33 mouse cellular contexts compared by ENCODE assay signal in genomic region chr3:125986639-125987038, GRCm38 (mm10). TPM values are rescaled to one million over a fixed set of nuclear protein-coding genes. Genes with fewer than 3 reads are reported as not detected.
"Had no signal": no experiment of that assay in that cellular context is flagged by ENCODE, and none has a peak within 500 bp of the region (broad histone marks: within the 10 kb centered on the region; RNA-seq: fewer than 3 reads in every experiment).

No protein-coding gene starts in this region.

- H3K36me3 ChIP-seq: limb, embryonic 10.5 days; limb, embryonic 12.5 days; limb, embryonic 13.5 days; limb, embryonic 15.5 days; liver, embryonic 12.5 days; liver, embryonic 13.5 days; liver, embryonic 15.5 days; lung, embryonic 15.5 days; midbrain, embryonic 10.5 days; midbrain, embryonic 12.5 days; midbrain, embryonic 13.5 days; midbrain, embryonic 15.5 days had no signal

- DNase-seq: left cerebral cortex, postnatal 4 days; liver; liver, embryonic 13.5 days; liver, postnatal 0 days; lung, adult 18-20 months; lung, adult 2 months; lung, embryonic 14.5 days; lung, postnatal 10 days; lung, postnatal 14 days; lung, postnatal 36 days; lung, postnatal 4 days; midbrain, embryonic 14.5 days had no signal

- H3K4me3 ChIP-seq: left cerebral cortex, adult 2 months; limb, embryonic 10.5 days; limb, embryonic 12.5 days; limb, embryonic 13.5 days; limb, embryonic 15.5 days; liver, embryonic 12.5 days; liver, embryonic 13.5 days; liver, embryonic 15.5 days; lung, embryonic 15.5 days; megakaryocyte, embryonic 14.5 days; midbrain, embryonic 10.5 days; midbrain, embryonic 12.5 days; midbrain, embryonic 13.5 days; midbrain, embryonic 15.5 days; myocyte had no signal

- H3K9me3 ChIP-seq: limb, embryonic 10.5 days; limb, embryonic 12.5 days; limb, embryonic 13.5 days; limb, embryonic 15.5 days; liver, embryonic 12.5 days; liver, embryonic 13.5 days; liver, embryonic 15.5 days; lung, embryonic 15.5 days; megakaryocyte, embryonic 14.5 days; midbrain, embryonic 10.5 days; midbrain, embryonic 12.5 days; midbrain, embryonic 13.5 days; midbrain, embryonic 15.5 days had no signal

- H3K4me2 ChIP-seq: limb, embryonic 12.5 days; limb, embryonic 13.5 days; limb, embryonic 15.5 days; liver, embryonic 11.5 days; liver, embryonic 12.5 days; liver, embryonic 13.5 days; liver, embryonic 15.5 days; lung, embryonic 14.5 days; lung, embryonic 15.5 days; midbrain, embryonic 11.5 days; midbrain, embryonic 12.5 days; midbrain, embryonic 13.5 days; midbrain, embryonic 15.5 days had no signal

- H3K4me1 ChIP-seq: limb, embryonic 10.5 days; limb, embryonic 12.5 days; limb, embryonic 15.5 days; liver, embryonic 12.5 days; liver, embryonic 13.5 days; liver, embryonic 15.5 days; lung, embryonic 15.5 days; megakaryocyte, embryonic 14.5 days; midbrain, embryonic 10.5 days; midbrain, embryonic 12.5 days; midbrain, embryonic 13.5 days; midbrain, embryonic 15.5 days had no signal

- H3K9ac ChIP-seq: limb, embryonic 12.5 days; limb, embryonic 13.5 days; limb, embryonic 15.5 days; liver, embryonic 12.5 days; liver, embryonic 13.5 days; liver, embryonic 14.5 days; liver, embryonic 15.5 days; liver, postnatal 0 days; lung, embryonic 14.5 days; lung, embryonic 15.5 days; midbrain, embryonic 12.5 days; midbrain, embryonic 13.5 days; midbrain, embryonic 15.5 days had no signal

- H3K27ac ChIP-seq: left cerebral cortex, adult 2 months; limb, embryonic 10.5 days; limb, embryonic 12.5 days; limb, embryonic 13.5 days; limb, embryonic 15.5 days; liver, embryonic 12.5 days; liver, embryonic 13.5 days; liver, embryonic 14.5 days; liver, embryonic 15.5 days; lung, embryonic 15.5 days; macrophage; midbrain, embryonic 10.5 days; midbrain, embryonic 12.5 days; midbrain, embryonic 13.5 days; midbrain, embryonic 15.5 days had no signal

- H3K27me3 ChIP-seq: limb, embryonic 12.5 days; limb, embryonic 13.5 days; limb, embryonic 15.5 days; liver, embryonic 12.5 days; liver, embryonic 13.5 days; liver, embryonic 15.5 days; lung, embryonic 15.5 days; megakaryocyte, embryonic 14.5 days; midbrain, embryonic 12.5 days; midbrain, embryonic 13.5 days; midbrain, embryonic 15.5 days had no signal

- ATAC-seq: liver, embryonic 12.5 days; liver, postnatal 0 days; lung, postnatal 0 days; midbrain, embryonic 13.5 days; midbrain, embryonic 15.5 days; midbrain, embryonic 16.5 days had no signal

RNA-seq across cellular contexts. Expression of gene Ugt8a, which starts 48.2 kb away (rescaled TPM):
- polyA plus RNA-seq: liver, adult 2 months; macrophage; myocyte had no signal
